Mouse (Mus musculus) midbrain, embryonic 12.5 days (tissue): ENCODE measurements at regions not wholly inside any gene's neighbourhood (a gene's known extent, or its start where the extent isn't known, plus 50 kb on each side); places are given as distances from the start of the nearest gene placed in this dataset.

Source experiments
- ATAC-seq: fragments of 200-750 bp; cut with Nextera tagmentation; 2 replicates; pipeline ENCODE4 v1.8.0; 2017; ENCODE audit warnings: low read depth, moderate TSS enrichment, moderate library complexity; ENCODE audit not compliant: low FRiP score
- H3K27ac ChIP-seq: fragments of 300-500 bp; sonication (generic); replicated peaks from 2 replicates; pipeline ENCODE4 v1.5.1; 2016; ENCODE audit warnings: mild to moderate bottlenecking
- H3K27me3 ChIP-seq: fragments of 300-500 bp; sonication (generic); 2 replicates; pipeline ENCODE4 v1.6.1; 2016; ENCODE audit warnings: mild to moderate bottlenecking
- H3K36me3 ChIP-seq: fragments of 300-500 bp; sonication (generic); 2 replicates; pipeline ENCODE4 v1.6.1; 2016
- H3K4me1 ChIP-seq: fragments of 300-500 bp; sonication (generic); 2 replicates; pipeline ENCODE4 v1.6.1; 2016
- H3K4me2 ChIP-seq: fragments of 300-500 bp; sonication (generic); replicated peaks from 2 replicates; pipeline ENCODE4 v1.6.1; 2016; ENCODE audit warnings: mild to moderate bottlenecking, moderate library complexity
- H3K4me3 ChIP-seq: fragments of 300-500 bp; sonication (generic); 2 replicates; pipeline ENCODE4 v1.5.1; 2016; ENCODE audit warnings: mild to moderate bottlenecking
- H3K9ac ChIP-seq: fragments of 300-500 bp; sonication (generic); replicated peaks from 2 replicates; pipeline ENCODE4 v1.6.1; 2016; ENCODE audit warnings: mild to moderate bottlenecking, moderate library complexity
- H3K9me3 ChIP-seq: fragments of 300-500 bp; sonication (generic); 2 replicates; pipeline ENCODE4 v1.6.1; 2016; ENCODE audit warnings: mild to moderate bottlenecking
- WGBS: fragments of 180-500 bp; shearing (Covaris S2); methylation state at CpG from one replicate; pipeline ENCODE4 v1.1.7; 2016; 5-methylcytosine and 5-hydroxymethylcytosine counted together

DNA sequence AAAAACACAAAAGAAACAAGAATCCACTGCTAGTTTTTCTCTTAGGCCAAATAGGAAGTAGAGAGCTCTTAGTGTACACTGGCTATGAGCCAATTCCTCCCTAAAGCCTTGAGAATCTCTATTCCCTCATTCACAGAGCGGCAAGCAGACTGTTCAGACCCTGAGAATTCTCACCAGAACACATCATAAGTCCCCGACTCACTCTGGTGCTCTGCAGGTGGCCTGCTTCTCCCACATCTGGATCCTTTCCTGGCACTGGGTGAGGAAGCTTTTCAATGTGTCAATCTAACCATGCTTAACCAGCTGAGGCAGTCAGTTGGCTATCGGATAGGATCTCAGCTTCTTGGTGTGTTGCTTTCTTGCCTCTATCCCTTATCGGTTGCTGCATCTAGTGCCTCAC lies 289.4 kb upstream of the Fam92a start:
- H3K9me3 ChIP-seq: no peaks in the 10 kb centered on the region
- 65% methylated on average over 4 of the region's 4 CpGs for WGBS
- no peaks in the 10 kb centered on the region for H3K36me3 ChIP-seq
- no peaks in the 10 kb centered on the region for H3K27me3 ChIP-seq
- no peak overlapping the region for H3K4me2 ChIP-seq
- no peak for ATAC-seq
- no peak overlapping the region for H3K27ac ChIP-seq
- peaks cover 3% of the 10 kb centered on the region; the same call in 1 of the 2 replicates for H3K4me1 ChIP-seq
- H3K4me3 ChIP-seq: no peak overlapping the region
- no peak overlapping the region for H3K9ac ChIP-seq

DNA sequence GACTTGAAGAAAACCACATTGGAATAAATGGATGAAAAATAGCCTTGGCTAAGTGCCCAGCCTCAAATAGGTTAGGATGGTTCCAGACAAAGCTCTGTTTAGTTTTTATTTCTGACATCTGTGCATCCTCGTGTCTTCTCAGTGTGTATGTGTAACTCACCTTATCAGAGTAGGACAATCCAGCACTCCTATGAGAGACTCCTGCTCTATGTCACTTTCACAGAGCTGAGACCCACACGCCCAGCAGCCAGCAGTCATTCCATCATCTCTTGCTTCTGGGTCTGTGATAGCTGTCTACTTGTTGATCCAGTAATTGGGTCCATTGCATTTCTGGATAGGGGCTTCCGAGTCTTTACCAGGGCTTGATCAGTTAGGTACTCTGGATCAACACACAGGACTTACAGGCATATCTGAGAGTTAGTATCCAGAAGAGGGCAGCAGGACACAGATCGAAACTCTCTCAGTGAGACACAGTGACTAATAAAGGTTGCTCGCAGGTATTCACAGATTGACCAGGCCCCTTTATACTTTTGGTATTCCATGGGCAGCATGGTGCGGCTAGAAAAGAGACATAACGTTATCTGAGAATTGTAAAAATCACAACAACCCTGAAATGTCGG lies 286.3 kb upstream of the Fam92a start:
- Histone ChIP-seq H3K4me3 (no peak overlapping the region), H3K27me3 (no peaks in the 10 kb centered on the region), H3K4me1 (peaks cover 3% of the 10 kb centered on the region; the same call in 1 of the 2 replicates), H3K9ac (no peak overlapping the region), H3K9me3 (no peaks in the 10 kb centered on the region), H3K4me2 (no peak overlapping the region), H3K27ac (no peak overlapping the region), H3K36me3 (no peaks in the 10 kb centered on the region)
- ATAC-seq: no peak
- WGBS: 82% methylated on average over 8 of the region's 8 CpGs

DNA sequence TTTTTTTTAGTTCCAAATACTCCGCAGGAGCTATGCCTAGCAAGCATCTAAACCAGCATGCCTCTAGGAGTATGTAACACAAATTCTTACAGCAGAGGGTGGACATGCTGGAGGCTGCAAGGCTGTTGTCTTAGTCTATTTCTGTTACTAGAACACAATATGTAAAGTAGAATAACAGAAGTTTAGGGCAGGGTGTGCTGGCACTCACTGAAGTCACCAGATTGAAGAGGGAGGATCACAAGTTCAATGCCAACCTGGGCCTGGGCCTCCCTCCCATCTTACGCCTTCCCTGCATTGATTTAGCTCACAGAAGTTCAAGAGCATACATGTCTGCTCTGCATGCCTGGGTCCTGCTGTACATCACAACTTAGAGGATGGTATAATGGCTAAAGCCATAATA lies 280.3 kb upstream of the Fam92a start:
- no peak overlapping the region for H3K4me2 ChIP-seq
- no peaks in the 10 kb centered on the region for H3K27me3 ChIP-seq
- H3K36me3 ChIP-seq: no peaks in the 10 kb centered on the region
- 91% methylated on average over 2 of the region's 2 CpGs for WGBS
- no peaks in the 10 kb centered on the region for H3K4me1 ChIP-seq
- ATAC-seq: no peak
- H3K9ac ChIP-seq: no peak overlapping the region
- no peak overlapping the region for H3K4me3 ChIP-seq
- no peak overlapping the region for H3K27ac ChIP-seq
- no peaks in the 10 kb centered on the region for H3K9me3 ChIP-seq

- Histone ChIP-seq H3K9ac (no peak overlapping the region), H3K9me3 (no peaks in the 10 kb centered on the region), H3K4me3 (no peak overlapping the region), H3K36me3 (no peaks in the 10 kb centered on the region), H3K4me2 (no peak overlapping the region), H3K4me1 (0 out of 2 replicates have a peak, but pooled peaks cover 7% of the 10 kb centered on the region), H3K27ac (no peak overlapping the region), H3K27me3 (no peaks in the 10 kb centered on the region)
- no peak for ATAC-seq
- 55% methylated on average over 3 of the region's 3 CpGs for WGBS
Measured at GRCm38 (mm10) chr4:12425507-12425906, 253.7 kb upstream of the Fam92a start.

DNA sequence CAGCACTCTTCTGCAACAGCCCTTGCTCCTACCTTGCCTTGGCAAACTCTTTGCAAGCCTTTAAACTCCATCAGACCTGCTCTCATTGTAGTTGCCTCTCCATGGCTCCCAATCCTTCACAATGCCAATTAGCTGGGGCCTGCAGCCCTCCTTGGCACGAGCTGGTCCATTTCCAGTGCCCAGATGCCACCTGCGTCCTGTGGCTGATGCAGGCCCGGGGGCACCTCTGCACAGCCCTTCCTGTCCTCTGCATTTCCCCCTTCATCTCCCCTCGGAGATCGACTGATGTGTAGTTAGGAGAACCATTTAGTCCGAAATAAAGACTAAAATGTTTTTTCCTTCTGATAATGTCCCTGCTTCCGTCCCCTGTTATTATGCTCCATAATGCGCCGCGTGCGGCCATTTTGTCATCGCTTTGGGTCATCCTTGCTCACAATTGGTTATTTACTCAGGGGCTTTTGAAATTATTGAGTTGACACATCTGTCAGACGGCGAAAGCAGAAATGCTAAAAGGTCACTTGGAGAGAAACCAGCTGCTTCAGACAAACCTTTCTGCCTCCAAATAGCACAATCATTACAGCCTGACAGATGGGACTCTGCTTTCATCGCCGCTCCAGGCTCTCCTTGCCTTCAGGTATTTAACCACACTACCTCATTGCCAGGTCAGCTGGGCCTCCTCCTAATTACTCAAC lies 250.0 kb upstream of the Fam92a start:
- peak; percentile 70 for ATAC-seq
- 76% methylated on average over 16 of the region's 16 CpGs for WGBS
- H3K27ac ChIP-seq: peak overlapping the region; percentile 58; the same call in 1 of the 2 replicates
- H3K4me1 ChIP-seq: 0 out of 2 replicates have a peak, but pooled peaks cover 7% of the 10 kb centered on the region
- no peaks in the 10 kb centered on the region for H3K36me3 ChIP-seq
- no peak overlapping the region for H3K4me2 ChIP-seq
- H3K4me3 ChIP-seq: no peak overlapping the region
- no peaks in the 10 kb centered on the region for H3K27me3 ChIP-seq
- H3K9ac ChIP-seq: no peak overlapping the region
- no peaks in the 10 kb centered on the region for H3K9me3 ChIP-seq

DNA sequence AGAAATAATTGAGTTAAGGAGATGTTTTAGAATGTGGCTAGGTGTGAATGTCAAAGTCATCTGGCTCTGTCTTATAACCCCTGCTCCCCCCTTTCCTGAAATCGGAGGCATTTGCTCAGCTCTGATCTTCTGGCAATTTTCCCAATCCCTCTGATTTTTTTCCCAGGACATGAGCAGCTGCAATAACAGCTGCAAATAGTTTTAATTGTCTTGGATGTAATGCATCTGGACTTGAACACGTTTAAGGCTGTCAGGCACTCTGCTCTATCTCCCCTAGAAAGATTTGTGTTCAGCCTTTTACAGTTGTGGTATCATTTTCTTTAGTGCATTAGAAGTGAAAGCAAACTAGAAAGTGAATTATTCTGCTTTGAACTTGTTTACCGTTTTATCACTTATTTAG lies 246.3 kb upstream of the Fam92a start:
- Histone ChIP-seq H3K27ac (no peak overlapping the region), H3K4me2 (no peak overlapping the region), H3K36me3 (no peaks in the 10 kb centered on the region), H3K4me3 (no peak overlapping the region), H3K9ac (no peak overlapping the region), H3K4me1 (0 out of 2 replicates have a peak, but pooled peaks cover 7% of the 10 kb centered on the region), H3K9me3 (no peaks in the 10 kb centered on the region), H3K27me3 (no peaks in the 10 kb centered on the region)
- WGBS: 67% methylated on average over 3 of the region's 3 CpGs
- no peak for ATAC-seq

GRCm38 (mm10) chr4:12395344-12395743 lies 223.5 kb upstream of the Fam92a start:
- Histone ChIP-seq H3K4me2 (no peak overlapping the region), H3K9me3 (no peaks in the 10 kb centered on the region), H3K9ac (no peak overlapping the region), H3K27ac (no peak overlapping the region), H3K36me3 (no peaks in the 10 kb centered on the region), H3K27me3 (no peaks in the 10 kb centered on the region), H3K4me1 (no peaks in the 10 kb centered on the region), H3K4me3 (no peak overlapping the region)
- 79% methylated on average over 1 of the region's 1 CpGs for WGBS
- no peak for ATAC-seq

DNA sequence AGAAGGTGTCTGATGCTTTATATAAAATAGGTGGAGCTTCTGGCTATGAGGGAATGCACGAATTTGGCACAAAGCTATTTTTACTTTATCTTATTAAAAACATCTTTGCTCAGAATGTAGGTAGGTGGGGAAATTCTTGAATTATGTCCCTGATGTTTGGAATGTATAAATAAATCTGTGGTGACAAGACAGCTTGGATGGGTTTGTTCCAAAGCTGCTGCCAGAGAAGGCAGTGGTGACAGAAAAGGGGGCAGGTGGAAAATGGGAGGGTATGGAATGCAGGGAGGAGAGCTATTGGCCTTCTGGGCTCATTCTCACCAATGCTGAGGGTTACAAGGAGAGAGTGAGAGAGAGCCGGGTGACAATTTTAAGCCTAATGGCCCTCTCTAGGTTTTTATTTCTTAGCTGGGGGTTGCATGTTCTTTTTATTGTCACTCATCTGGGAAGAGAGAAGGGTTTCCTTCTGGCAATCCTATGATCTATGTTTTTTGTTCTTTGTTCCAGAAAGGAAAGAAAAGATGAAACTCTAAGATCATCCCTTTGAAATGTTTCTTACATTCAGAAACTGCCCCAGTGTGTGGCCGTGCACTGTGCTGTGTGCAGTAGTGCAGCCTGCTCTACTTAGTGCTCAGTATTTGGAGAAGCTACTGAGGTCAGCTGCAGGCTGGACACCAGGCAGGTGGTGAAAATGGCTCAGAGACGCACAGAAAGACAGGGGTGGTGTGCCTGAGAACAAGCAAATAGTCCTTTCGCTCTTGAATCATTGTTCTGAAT lies 205.2 kb upstream of the Fam92a start:
- Histone ChIP-seq H3K4me2 (no peak overlapping the region), H3K4me3 (no peak overlapping the region), H3K27me3 (no peaks in the 10 kb centered on the region), H3K27ac (no peak overlapping the region), H3K4me1 (no peaks in the 10 kb centered on the region), H3K9me3 (no peaks in the 10 kb centered on the region), H3K36me3 (no peaks in the 10 kb centered on the region), H3K9ac (no peak overlapping the region)
- ATAC-seq: no peak
- 76% methylated on average over 5 of the region's 5 CpGs for WGBS

GRCm38 (mm10) chr4:12369551-12369950 lies 197.7 kb upstream of the Fam92a start:
- Histone ChIP-seq H3K9ac (no peak overlapping the region), H3K9me3 (no peaks in the 10 kb centered on the region), H3K4me3 (no peak overlapping the region), H3K36me3 (no peaks in the 10 kb centered on the region), H3K4me2 (no peak overlapping the region), H3K4me1 (peaks cover 4% of the 10 kb centered on the region; the same call in 1 of the 2 replicates), H3K27ac (no peak overlapping the region), H3K27me3 (no peaks in the 10 kb centered on the region)
- 30% methylated on average over 2 of the region's 2 CpGs for WGBS
- no peak for ATAC-seq

GRCm38 (mm10) chr4:12356992-12357634 lies 185.3 kb upstream of the Fam92a start:
- no peak overlapping the region for H3K4me2 ChIP-seq
- H3K27ac ChIP-seq: no peak overlapping the region
- no peaks in the 10 kb centered on the region for H3K4me1 ChIP-seq
- H3K27me3 ChIP-seq: no peaks in the 10 kb centered on the region
- ATAC-seq: no peak
- no peaks in the 10 kb centered on the region for H3K36me3 ChIP-seq
- H3K4me3 ChIP-seq: no peak overlapping the region
- no peak overlapping the region for H3K9ac ChIP-seq
- WGBS: 31% methylated on average over 2 of the region's 2 CpGs
- H3K9me3 ChIP-seq: no peaks in the 10 kb centered on the region

GRCm38 (mm10) chr4:12353337-12353856 lies 181.6 kb upstream of the Fam92a start:
- ATAC-seq: no peak
- Histone ChIP-seq H3K4me1 (no peaks in the 10 kb centered on the region), H3K9ac (no peak overlapping the region), H3K4me3 (no peak overlapping the region), H3K36me3 (no peaks in the 10 kb centered on the region), H3K27me3 (no peaks in the 10 kb centered on the region), H3K9me3 (no peaks in the 10 kb centered on the region), H3K4me2 (no peak overlapping the region), H3K27ac (no peak overlapping the region)
- WGBS: 80% methylated on average over 3 of the region's 3 CpGs
